Mouse (Mus musculus): Measurements from ENCODE around the gene Serpinc1. TPM values are rescaled to one million over a fixed set of nuclear protein-coding genes. Genes with fewer than 3 reads are reported as not detected.

Gene Serpinc1
- polyA plus RNA-seq, 1 experiment: not detected

DNA sequence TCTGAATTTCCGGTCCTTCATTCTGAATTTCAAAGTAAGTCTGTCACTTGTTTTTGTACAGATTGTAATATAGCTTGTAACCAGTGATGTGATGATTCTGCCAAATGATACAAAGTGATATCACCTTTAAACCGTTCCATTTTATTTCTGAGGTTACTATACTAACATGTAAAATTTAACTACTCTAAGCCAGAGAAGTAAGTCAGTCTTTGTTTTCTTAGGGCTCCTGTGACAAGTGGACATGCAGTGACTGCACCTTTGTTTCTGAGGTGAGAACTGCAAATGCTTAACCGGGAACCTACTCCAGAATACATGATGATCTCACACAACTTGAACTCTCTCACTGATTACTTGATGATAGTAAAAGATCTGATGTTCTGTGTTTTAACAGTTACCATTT lies 59.6 kb downstream of the Serpinc1 start:
- TF ChIP-seq POLR2A (IDR thresholded peaks at IDR 0.05; ENCODE audit: insufficient read depth, low read depth, low read length) (no peak), CTCF (IDR thresholded peaks at IDR 0.05; ENCODE audit: insufficient read depth, low read depth, low read length) (no peak)
- Histone ChIP-seq H3K4me3 (ENCODE audit: insufficient read depth, low read depth, low read length) (no peak overlapping the region), H3K27ac (ENCODE audit: insufficient read depth, low read depth, low read length) (no peak overlapping the region), H3K4me1 (ENCODE audit: control insufficient read depth, insufficient read depth, low read length) (no peaks in the 10 kb centered on the region)
- 25% methylated on average over 3 of the region's 3 CpGs for WGBS

DNA sequence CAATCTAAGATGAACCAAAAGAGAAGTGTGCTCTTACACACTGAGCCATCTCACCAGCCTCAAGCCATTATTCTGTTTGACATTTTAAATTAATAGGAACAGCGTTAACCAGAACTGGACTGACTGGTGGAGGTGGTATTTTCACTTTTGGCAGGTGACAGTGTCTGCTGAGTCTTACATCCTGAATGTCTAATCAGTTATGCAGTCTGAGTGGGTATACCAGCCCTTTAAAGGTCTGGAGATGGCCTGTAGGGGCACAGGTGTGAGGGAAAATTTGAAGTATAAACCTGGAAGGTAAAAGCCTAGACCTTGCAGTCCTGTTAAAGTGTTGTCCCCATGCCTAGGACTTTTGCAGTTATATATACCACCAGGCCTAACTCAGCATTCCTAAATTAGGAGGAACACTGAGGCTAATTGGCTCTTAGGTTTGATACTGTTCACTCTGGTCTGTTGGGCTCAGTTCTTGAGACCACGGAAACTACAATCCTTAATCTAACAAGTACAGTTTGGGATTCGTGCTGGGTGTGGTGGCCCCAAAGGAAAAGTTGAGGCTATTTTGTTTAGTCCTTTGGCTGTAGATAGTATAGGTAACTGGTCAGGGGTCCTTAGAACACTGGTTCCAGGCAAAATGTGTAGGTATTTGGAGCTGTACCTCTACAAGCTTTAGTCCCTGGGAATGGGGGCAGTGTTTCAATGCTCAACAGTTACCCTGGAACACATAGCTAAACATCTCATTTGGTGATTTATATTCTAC lies 60.8 kb downstream of the Serpinc1 start:
- no peak overlapping the region for H3K4me3 ChIP-seq (ENCODE audit: insufficient read depth, low read depth, low read length)
- WGBS: 16% methylated on average over 3 of the region's 3 CpGs
- no peak for TF ChIP-seq POLR2A (IDR thresholded peaks at IDR 0.05; ENCODE audit: insufficient read depth, low read depth, low read length)
- no peak for TF ChIP-seq CTCF (IDR thresholded peaks at IDR 0.05; ENCODE audit: insufficient read depth, low read depth, low read length)
- H3K27ac ChIP-seq (ENCODE audit: insufficient read depth, low read depth, low read length): no peak overlapping the region
- no peaks in the 10 kb centered on the region for H3K4me1 ChIP-seq (ENCODE audit: control insufficient read depth, insufficient read depth, low read length)

DNA sequence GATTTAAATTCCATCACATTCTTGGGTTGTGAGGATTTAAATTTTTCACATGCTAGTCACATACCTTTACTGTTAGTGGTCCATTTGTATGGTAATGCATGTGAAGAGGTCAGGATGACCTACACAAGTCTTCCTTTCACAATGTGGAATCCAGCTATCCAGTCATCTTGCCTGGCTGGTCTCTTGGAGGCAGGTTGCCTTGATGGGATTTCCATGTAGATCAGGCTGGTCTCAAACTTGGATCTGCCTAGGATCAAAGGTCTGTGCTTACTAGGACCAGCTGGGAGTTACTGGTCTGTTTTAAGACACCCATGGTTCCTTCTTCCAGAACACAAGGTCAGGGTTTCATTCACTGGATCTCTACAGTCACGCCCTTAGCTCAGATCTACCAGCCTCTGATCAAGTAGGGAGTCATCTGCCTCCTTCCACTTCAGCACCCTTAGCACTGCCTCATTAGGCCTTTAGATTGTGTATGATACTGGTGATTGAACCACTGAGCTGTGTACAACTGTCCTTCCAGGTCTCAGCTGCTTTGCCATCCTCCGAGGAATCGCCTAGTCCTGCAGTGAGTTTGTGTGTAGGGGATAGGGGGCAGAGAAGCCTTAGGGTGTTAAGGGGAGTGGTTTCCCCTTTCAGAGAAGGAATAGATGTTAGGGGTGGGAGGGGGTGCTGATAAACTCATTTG lies 61.5 kb downstream of the Serpinc1 start:
- no peak overlapping the region for H3K4me3 ChIP-seq (ENCODE audit: insufficient read depth, low read depth, low read length)

DNA sequence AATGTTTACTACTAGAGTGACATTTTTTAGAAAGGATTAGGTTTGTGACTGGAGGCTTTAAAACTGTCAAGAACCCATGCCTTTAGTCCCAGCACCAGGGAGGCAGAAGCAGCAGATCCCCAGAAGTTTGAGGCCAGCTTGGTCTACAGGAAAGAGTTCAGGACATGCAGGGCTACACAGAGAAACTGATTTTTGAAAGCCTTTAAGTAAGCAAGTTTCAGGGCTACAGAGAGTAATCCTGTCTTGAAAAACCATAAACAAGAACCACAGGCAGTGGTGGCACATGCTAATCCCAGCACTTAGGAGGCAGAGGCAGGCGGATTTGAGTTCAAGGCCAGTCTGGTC lies 62.0 kb downstream of the Serpinc1 start:
- Histone ChIP-seq H3K4me1 (ENCODE audit: control insufficient read depth, insufficient read depth, low read length) (no peaks in the 10 kb centered on the region), H3K4me3 (ENCODE audit: insufficient read depth, low read depth, low read length) (no peak overlapping the region), H3K27ac (ENCODE audit: insufficient read depth, low read depth, low read length) (no peak overlapping the region)
- TF ChIP-seq CTCF (IDR thresholded peaks at IDR 0.05; ENCODE audit: insufficient read depth, low read depth, low read length): no peak
- 60% methylated on average over 1 of the region's 1 CpGs for WGBS

More for the DNA sequence above, 61.5 kb downstream of the Serpinc1 start:
- Histone ChIP-seq H3K4me1 (ENCODE audit: control insufficient read depth, insufficient read depth, low read length) (no peaks in the 10 kb centered on the region), H3K27ac (ENCODE audit: insufficient read depth, low read depth, low read length) (no peak overlapping the region; the same call in 1 of the 2 replicates)
- 33% methylated on average over 3 of the region's 3 CpGs for WGBS
- TF ChIP-seq POLR2A (IDR thresholded peaks at IDR 0.05; ENCODE audit: insufficient read depth, low read depth, low read length): no peak
- TF ChIP-seq CTCF (IDR thresholded peaks at IDR 0.05; ENCODE audit: insufficient read depth, low read depth, low read length): no peak

DNA sequence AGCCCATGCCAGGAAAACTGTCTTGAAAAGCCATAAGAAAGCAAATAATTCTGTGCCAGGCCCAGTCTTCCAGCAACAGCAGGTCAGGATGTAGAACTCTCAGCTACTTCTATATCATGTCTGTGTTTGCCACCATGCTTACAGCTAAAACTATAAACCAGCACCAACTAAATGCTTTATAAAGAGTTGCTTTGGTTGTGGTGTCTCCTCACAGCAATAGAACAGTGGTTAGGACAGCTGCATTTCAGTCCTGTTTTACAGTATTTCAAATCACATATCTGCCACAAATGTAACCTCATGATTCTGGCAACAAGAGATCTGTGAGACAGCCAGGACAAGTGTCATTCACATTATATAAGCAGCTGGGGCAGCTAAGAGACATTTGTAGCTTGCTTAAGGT lies 62.5 kb downstream of the Serpinc1 start:
- Histone ChIP-seq H3K4me3 (ENCODE audit: insufficient read depth, low read depth, low read length) (no peak overlapping the region), H3K27ac (ENCODE audit: insufficient read depth, low read depth, low read length) (no peak overlapping the region), H3K4me1 (ENCODE audit: control insufficient read depth, insufficient read depth, low read length) (no peaks in the 10 kb centered on the region)
- TF ChIP-seq CTCF (IDR thresholded peaks at IDR 0.05; ENCODE audit: insufficient read depth, low read depth, low read length) (no peak), POLR2A (IDR thresholded peaks at IDR 0.05; ENCODE audit: insufficient read depth, low read depth, low read length) (no peak)

DNA sequence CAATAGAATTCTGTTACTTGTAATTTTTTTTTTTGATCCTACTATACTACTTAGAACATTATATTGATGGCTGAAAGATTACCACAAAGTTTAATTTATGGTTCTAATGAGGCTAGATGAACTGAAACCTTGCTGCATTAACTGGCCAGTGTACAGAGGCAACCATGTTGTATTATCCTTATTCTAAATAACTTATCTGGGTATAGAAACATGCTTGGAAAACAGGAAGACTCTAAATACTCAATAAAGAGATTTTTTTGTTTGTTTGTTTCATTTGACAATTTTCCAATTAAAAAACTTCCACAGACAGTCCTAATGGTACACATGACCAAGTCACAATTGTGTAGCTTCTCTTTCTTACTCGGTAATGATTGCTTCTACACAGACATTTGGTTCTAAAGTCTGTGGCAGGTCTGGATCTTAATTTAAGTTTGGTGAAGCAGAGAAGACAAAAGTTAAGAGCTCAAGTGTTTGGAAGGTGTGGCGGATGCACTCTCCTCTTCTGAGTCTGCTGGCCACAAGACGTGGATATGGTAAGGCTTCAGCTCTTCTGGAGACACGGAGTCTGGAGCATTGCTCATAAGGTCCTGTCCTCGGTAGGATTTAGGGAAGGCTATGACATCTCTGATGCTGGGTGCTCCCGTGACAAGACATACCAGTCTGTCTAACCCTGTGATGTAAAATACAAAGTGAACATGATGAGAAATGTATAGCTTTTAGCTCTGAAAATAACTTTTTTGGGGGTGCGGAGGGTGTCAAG lies 63.1 kb downstream of the Serpinc1 start:
- H3K4me3 ChIP-seq (ENCODE audit: insufficient read depth, low read depth, low read length): no peak overlapping the region
- no peak overlapping the region for H3K27ac ChIP-seq (ENCODE audit: insufficient read depth, low read depth, low read length)
- TF ChIP-seq CTCF (IDR thresholded peaks at IDR 0.05; ENCODE audit: insufficient read depth, low read depth, low read length) (no peak), POLR2A (IDR thresholded peaks at IDR 0.05; ENCODE audit: insufficient read depth, low read depth, low read length) (no peak)
- no peaks in the 10 kb centered on the region for H3K4me1 ChIP-seq (ENCODE audit: control insufficient read depth, insufficient read depth, low read length)
- 92% methylated on average over 7 of the region's 7 CpGs for WGBS

DNA sequence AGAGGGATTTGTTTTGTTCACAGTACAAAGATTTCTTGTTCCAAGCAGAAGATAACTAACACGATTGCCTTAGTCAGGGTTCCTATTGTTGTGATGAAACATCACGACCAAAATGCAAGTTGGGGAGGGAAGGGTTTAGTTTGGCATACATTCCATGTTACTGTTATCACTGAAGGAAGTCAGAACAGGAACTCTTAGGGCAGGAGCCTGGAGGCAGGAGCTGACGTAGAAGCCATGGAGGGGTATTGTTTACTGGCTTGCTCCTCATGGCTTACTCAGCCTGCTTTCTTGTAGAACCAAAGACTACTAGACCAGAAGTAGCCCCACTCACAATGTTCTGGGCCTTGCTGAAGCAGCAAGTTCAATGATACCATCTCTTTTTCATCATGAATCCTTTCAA lies 68.6 kb downstream of the Serpinc1 start:
- no peak overlapping the region for H3K4me3 ChIP-seq (ENCODE audit: insufficient read depth, low read depth, low read length)
- H3K4me1 ChIP-seq (ENCODE audit: control insufficient read depth, insufficient read depth, low read length): no peaks in the 10 kb centered on the region
- H3K27ac ChIP-seq (ENCODE audit: insufficient read depth, low read depth, low read length): no peak overlapping the region
- 86% methylated on average over 3 of the region's 3 CpGs for WGBS
- no peak for TF ChIP-seq CTCF (IDR thresholded peaks at IDR 0.05; ENCODE audit: insufficient read depth, low read depth, low read length)
- TF ChIP-seq POLR2A (IDR thresholded peaks at IDR 0.05; ENCODE audit: insufficient read depth, low read depth, low read length): no peak

Other genes with a start within 250 kb of the Serpinc1 start
- gene Rabgap1l, start 185.4 kb upstream of the Serpinc1 start, polyA plus RNA-seq (2012; ENCODE audit: insufficient read depth, insufficient read length, low replicate concordance, missing spikeins): 89.2 and 130 TPM in 2 replicates
- 41.4 TPM in 1 of 2 replicates, not detected in the other for gene Rc3h1, start 72.2 kb upstream of the Serpinc1 start, polyA plus RNA-seq (2012; ENCODE audit: insufficient read depth, insufficient read length, low replicate concordance, missing spikeins)
- not detected in 2 replicates for gene Zbtb37, start 56.3 kb downstream of the Serpinc1 start, polyA plus RNA-seq (2012; ENCODE audit: insufficient read depth, insufficient read length, low replicate concordance, missing spikeins)
- gene Dars2, start 92.1 kb downstream of the Serpinc1 start, polyA plus RNA-seq (2012; ENCODE audit: insufficient read depth, insufficient read length, low replicate concordance, missing spikeins): not detected in 2 replicates
- not detected in 2 replicates for gene Cenpl, start 92.1 kb downstream of the Serpinc1 start, polyA plus RNA-seq (2012; ENCODE audit: insufficient read depth, insufficient read length, low replicate concordance, missing spikeins)
- gene Klhl20, start 152.9 kb downstream of the Serpinc1 start, polyA plus RNA-seq (2012; ENCODE audit: insufficient read depth, insufficient read length, low replicate concordance, missing spikeins): not detected in 2 replicates
- gene Ankrd45, start 164.1 kb downstream of the Serpinc1 start, polyA plus RNA-seq (2012; ENCODE audit: insufficient read depth, insufficient read length, low replicate concordance, missing spikeins): not detected in 2 replicates
- gene Tex50, start 180.7 kb downstream of the Serpinc1 start, polyA plus RNA-seq (2012; ENCODE audit: insufficient read depth, insufficient read length, low replicate concordance, missing spikeins): not detected in 2 replicates